Mouse (Mus musculus) heart, postnatal 0 days (tissue): Measurements from ENCODE around the gene Slc7a5. TPM values are rescaled to one million over a fixed set of nuclear protein-coding genes. Genes with fewer than 3 reads are reported as not detected.

Source experiments
- ATAC-seq: fragments of 200-750 bp; cut with Nextera tagmentation; 2 replicates; pipeline ENCODE4 v1.8.0; 2017; ENCODE audit warnings: low read depth, moderate number of reproducible peaks, moderate library complexity; ENCODE audit not compliant: insufficient read depth
- DNase-seq: peaks from one replicate; pipeline ENCODE4 v3.0.0-alpha.2; 2016; ENCODE audit warnings: low spot score
- H3K27ac ChIP-seq: fragments of 300-500 bp; sonication (generic); 2 replicates; pipeline ENCODE4 v1.5.1; 2014; ENCODE audit warnings: low read depth, mild to moderate bottlenecking
- H3K27me3 ChIP-seq: fragments of 300-500 bp; sonication (generic); 2 replicates; pipeline ENCODE4 v1.6.1; 2014; ENCODE audit warnings: low read length, mixed read lengths; ENCODE audit not compliant: control insufficient read depth, insufficient read depth
- H3K36me3 ChIP-seq: fragments of 300-500 bp; sonication (generic); replicated peaks from 2 replicates; pipeline ENCODE4 v1.6.1; 2014; ENCODE audit warnings: low read length, mixed read lengths; ENCODE audit not compliant: control insufficient read depth, insufficient read depth
- H3K4me1 ChIP-seq: fragments of 300-500 bp; sonication (generic); 2 replicates; pipeline ENCODE4 v1.6.1; 2014; ENCODE audit warnings: antibody characterized with exemption; ENCODE audit not compliant: control insufficient read depth, insufficient read depth
- H3K4me2 ChIP-seq: fragments of 300-500 bp; sonication (generic); 2 replicates; pipeline ENCODE4 v1.6.1; 2014; ENCODE audit warnings: low read depth, mild to moderate bottlenecking, low read length, moderate library complexity
- H3K4me3 ChIP-seq: fragments of 300-500 bp; sonication (generic); 2 replicates; pipeline ENCODE4 v1.5.1; 2014; ENCODE audit warnings: low read depth, low read length
- H3K9ac ChIP-seq: fragments of 300-500 bp; sonication (generic); replicated peaks from 2 replicates; pipeline ENCODE4 v1.6.1; 2014; ENCODE audit warnings: low read depth, low read length, mixed read lengths
- H3K9me3 ChIP-seq: fragments of 300-500 bp; sonication (generic); replicated peaks from 2 replicates; pipeline ENCODE4 v1.6.1; 2016; ENCODE audit warnings: low read length; ENCODE audit not compliant: control insufficient read depth
- CTCF ChIP-seq: IDR thresholded peaks from 2 replicates; pipeline ENCODE4 v1.5.1; 2016; ENCODE audit warnings: antibody characterized with exemption, control low read depth, low read depth
- EP300 ChIP-seq: IDR thresholded peaks from 2 replicates; pipeline ENCODE4 v1.6.1; 2016; ENCODE audit warnings: antibody characterized with exemption, low read depth
- WGBS: fragments of 180-500 bp; shearing (Covaris S2); extraction: QIAGEN DNeasy Blood & Tissue Kit; methylation state at CpG from one replicate; pipeline ENCODE4 v1.1.7; 2014; 5-methylcytosine and 5-hydroxymethylcytosine counted together
- polyA plus RNA-seq: library from polyadenylated mRNA; unstranded; fragments of >200 nt; fragmentation: Nextera tagmentation; extraction: Ambion mirVana; gene quantifications from 2 replicates; pipeline ENCODE4 v1.2.1, GENCODE M21; 2015
- total RNA-seq: library from RNA; depleted of rRNA; stranded (reverse); fragments of >200 nt; gene quantifications from 2 replicates; pipeline ENCODE4 v1.2.3, GENCODE M21; 2014; ENCODE audit warnings: low replicate concordance

Gene Slc7a5
- total and polyA plus RNA-seq, 2 experiments from 2014 or later: 7.1 to 24.7 TPM

DNA sequence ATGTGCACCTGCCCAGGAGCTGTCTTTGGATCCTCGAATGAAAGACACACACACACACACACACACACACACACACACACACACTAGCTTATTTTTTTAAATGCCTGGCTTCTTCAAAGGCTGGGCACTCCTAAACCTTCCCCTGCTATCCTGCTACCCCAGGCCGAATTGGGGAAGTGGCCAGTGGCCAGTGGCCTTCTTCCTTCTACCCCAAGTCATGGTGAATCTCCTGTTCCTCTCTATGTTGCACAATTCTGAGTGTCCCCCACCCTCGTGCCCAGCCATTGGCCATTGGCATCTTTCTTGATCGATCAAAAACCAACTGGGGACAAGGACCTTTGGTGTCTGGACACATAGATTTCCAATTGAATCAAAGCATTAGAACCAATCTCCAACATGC, 22.6 kb upstream of the Slc7a5 start:
- no peak overlapping the region for H3K4me2 ChIP-seq
- DNase-seq (no peak), ATAC-seq (no peak)
- H3K4me3 ChIP-seq: no peak overlapping the region
- 62% methylated on average over 4 of the region's 4 CpGs for WGBS
- H3K36me3 ChIP-seq: no peaks in the 10 kb centered on the region
- no peaks in the 10 kb centered on the region for H3K9me3 ChIP-seq
- no peak overlapping the region for H3K9ac ChIP-seq
- TF ChIP-seq CTCF (no peak), EP300 (no peak)
- H3K27ac ChIP-seq: no peak overlapping the region
- no peaks in the 10 kb centered on the region for H3K27me3 ChIP-seq
- H3K4me1 ChIP-seq: no peaks in the 10 kb centered on the region

DNA sequence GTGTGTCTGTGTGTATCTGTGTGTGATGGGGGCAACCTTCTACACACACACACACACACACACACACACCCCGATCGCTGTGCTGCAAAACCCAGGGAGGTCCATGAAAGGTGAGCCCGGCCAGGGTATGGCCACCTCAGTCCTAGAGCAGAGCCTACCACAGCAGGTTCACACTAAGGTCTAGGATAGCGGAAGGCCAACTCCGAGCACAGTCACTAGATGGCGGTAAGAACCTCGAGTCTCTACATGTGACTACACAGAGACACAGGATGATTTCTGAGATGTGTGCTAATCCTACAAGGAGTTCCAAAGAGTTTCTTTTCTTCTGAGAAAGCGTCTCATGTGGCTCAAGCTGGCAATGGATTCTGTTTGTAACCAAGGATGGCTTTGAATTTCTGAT, 19.8 kb upstream of the Slc7a5 start:
- Histone ChIP-seq H3K9me3 (no peaks in the 10 kb centered on the region), H3K4me2 (no peak overlapping the region), H3K27me3 (no peaks in the 10 kb centered on the region), H3K4me3 (no peak overlapping the region), H3K27ac (no peak overlapping the region), H3K4me1 (no peaks in the 10 kb centered on the region), H3K36me3 (no peaks in the 10 kb centered on the region), H3K9ac (no peak overlapping the region)
- TF ChIP-seq CTCF (peak; percentile 68), EP300 (no peak)
- DNase-seq (no peak), ATAC-seq (peak; percentile 74)
- WGBS: 38% methylated on average over 8 of the region's 8 CpGs

DNA sequence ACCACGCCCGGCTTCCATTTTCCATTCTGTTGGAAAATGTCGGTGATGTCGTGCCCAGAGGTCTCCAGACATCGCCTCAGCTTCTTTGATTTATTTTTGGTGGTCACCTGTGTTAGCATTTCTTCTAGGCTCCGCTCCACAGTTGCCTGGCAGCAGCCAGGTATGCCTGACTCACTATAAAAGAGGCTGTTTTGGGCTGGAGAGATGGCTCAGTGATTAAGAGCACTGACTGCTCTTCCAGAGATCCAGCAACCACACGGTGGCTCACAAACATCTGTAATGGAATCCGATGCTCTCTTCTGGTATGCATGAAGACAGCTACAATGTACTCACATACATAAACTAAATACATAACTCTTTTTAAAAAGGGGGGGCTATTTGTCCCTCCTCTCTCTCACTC, 18.8 kb upstream of the Slc7a5 start:
- H3K9ac ChIP-seq: no peak overlapping the region
- no peak overlapping the region for H3K27ac ChIP-seq
- 0 out of 2 replicates have a peak, but pooled peaks cover 1% of the 10 kb centered on the region for H3K4me1 ChIP-seq
- DNase-seq: no peak
- H3K4me3 ChIP-seq: no peak overlapping the region
- H3K36me3 ChIP-seq: no peaks in the 10 kb centered on the region
- 59% methylated on average over 8 of the region's 8 CpGs for WGBS
- no peak overlapping the region for H3K4me2 ChIP-seq
- no peak for ATAC-seq
- no peak for TF ChIP-seq CTCF
- TF ChIP-seq EP300: no peak
- H3K9me3 ChIP-seq: no peaks in the 10 kb centered on the region
- H3K27me3 ChIP-seq: no peaks in the 10 kb centered on the region

DNA sequence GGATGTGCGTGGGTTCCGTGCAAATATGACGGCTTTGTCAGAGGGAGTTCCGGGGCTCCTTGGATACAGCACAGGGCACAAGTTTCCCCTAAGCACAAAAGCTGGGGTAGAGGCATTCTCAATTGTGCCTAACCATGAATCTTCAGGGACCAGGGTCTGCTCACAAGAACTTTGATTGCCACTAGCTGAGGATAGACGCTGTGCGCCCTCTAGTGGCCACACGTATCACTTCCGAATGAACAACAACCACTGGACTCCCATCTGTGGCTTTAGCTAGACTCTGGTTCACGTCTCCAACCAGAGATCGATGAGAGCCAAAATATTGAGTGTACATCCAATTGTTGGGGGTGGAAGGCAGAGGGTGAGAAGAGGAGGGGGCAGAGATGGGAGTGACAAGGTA, 18.1 kb upstream of the Slc7a5 start:
- Histone ChIP-seq H3K27me3 (no peaks in the 10 kb centered on the region), H3K36me3 (no peaks in the 10 kb centered on the region), H3K4me2 (no peak overlapping the region), H3K4me3 (no peak overlapping the region), H3K27ac (no peak overlapping the region), H3K9ac (no peak overlapping the region), H3K9me3 (no peaks in the 10 kb centered on the region), H3K4me1 (0 out of 2 replicates have a peak, but pooled peaks cover 3% of the 10 kb centered on the region)
- DNase-seq: peak; percentile 62
- no peak for ATAC-seq
- WGBS: 28% methylated on average over 10 of the region's 10 CpGs
- peak; percentile 94 for TF ChIP-seq CTCF
- no peak for TF ChIP-seq EP300

DNA sequence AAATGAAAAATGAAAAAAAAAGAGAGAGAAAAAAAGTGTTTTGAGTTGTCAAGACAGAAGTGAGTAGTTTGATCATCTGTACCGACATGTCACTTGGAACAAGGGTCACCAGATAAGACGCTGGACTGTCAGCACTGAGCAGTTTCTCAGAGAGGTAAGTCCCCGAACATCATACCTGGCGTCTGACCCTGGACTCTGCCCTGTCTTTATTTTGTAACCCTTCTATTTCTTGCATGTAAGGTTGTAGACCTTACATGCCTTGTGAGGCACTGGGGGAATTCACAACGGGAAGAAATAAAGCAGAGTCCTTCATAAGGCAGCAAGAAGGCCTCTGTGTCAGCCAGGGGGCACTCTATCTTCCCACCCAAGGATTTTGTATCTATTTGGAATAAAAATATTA, 17.2 kb upstream of the Slc7a5 start:
- no peak overlapping the region for H3K9ac ChIP-seq
- no peaks in the 10 kb centered on the region for H3K27me3 ChIP-seq
- WGBS: 78% methylated on average over 5 of the region's 5 CpGs
- DNase-seq (no peak), ATAC-seq (no peak)
- no peak overlapping the region for H3K27ac ChIP-seq
- no peak overlapping the region for H3K4me3 ChIP-seq
- no peaks in the 10 kb centered on the region for H3K36me3 ChIP-seq
- TF ChIP-seq EP300: no peak
- no peak for TF ChIP-seq CTCF
- H3K9me3 ChIP-seq: no peaks in the 10 kb centered on the region
- no peak overlapping the region for H3K4me2 ChIP-seq
- H3K4me1 ChIP-seq: 0 out of 2 replicates have a peak, but pooled peaks cover 3% of the 10 kb centered on the region

DNA sequence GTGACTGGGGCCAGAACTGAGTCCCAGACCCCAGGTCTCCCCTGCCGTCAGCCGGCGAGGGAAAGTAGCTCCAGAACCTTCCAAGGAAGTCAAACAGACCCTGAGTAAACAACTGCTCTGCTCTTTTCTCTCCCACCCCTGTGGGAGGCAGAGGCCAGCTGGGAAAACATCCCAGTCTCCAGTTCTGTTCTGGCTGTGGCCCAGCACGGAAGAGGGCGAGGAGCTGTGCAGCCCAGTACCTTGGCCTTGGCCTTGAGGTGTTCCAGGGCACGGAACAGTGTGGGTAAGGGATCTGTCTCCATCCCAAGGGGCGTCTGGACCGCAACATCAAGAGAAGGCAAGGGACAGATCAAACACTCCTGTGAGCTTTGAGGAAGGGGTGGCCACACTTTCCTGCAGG, 14.6 kb upstream of the Slc7a5 start:
- no peak; the same call in 1 of the 2 replicates for ATAC-seq
- Histone ChIP-seq H3K9ac (no peak overlapping the region), H3K9me3 (no peaks in the 10 kb centered on the region)

More for the DNA sequence above, 14.6 kb upstream of the Slc7a5 start:
- no peak for TF ChIP-seq EP300
- no peak for TF ChIP-seq CTCF
- WGBS: 43% methylated on average over 8 of the region's 8 CpGs
- Histone ChIP-seq H3K27ac (peak overlapping the region; percentile 28; the same call in 1 of the 2 replicates), H3K4me2 (no peak overlapping the region), H3K27me3 (no peaks in the 10 kb centered on the region), H3K4me3 (no peak overlapping the region), H3K4me1 (0 out of 2 replicates have a peak, but pooled peaks cover 3% of the 10 kb centered on the region), H3K36me3 (no peaks in the 10 kb centered on the region)
- peak; percentile 64 for DNase-seq
